ENCODE assay signal across 10 mouse cellular contexts in the genomic region with DNA sequence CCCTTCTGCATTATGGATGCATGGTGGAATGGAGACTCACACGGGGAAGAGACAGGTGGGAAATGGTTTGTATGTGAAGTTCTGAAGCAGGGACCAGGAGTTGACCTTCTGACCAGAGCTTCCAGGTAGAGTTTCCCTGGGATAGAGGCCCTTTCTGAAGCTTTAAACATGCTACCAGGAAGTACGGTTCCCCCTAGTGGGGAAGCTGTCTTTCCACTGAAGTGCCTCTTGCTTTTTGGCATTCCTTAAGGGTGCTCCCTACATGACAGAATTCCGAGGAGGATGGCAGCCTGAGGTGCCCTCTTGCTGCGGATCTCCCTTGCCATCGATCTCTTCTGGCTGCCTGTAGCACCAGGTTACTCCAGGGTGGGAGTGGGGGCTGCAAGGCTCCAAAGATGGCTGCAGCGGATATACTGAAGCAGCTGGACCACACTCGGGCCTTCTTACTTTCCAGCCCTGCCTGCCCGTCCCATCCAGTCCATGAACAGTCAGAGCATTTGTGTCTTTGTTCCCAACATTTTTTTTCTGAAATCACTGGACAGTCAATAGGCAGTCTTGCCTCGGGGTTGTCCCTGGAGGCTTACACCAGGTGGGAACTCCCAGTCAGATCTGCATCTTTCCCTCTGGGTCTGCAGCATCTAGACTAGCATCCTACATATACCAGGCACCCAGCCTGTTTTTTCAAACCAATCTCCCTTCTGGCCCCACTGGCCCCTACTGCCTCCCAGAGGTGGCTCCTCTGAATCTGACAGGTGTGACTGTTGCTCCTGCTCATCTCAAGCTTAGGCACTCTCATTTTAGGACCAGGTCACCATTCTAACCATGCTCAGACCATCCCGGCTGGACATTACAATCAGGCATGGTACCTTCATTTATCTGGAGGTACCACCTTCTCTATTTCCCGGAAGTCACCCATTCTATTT. TPM values are rescaled to one million over a fixed set of nuclear protein-coding genes. Genes with fewer than 3 reads are reported as not detected.
DNase-seq lines count a peak whose midpoint lies in the region; ATAC-seq and TF ChIP-seq lines count a peak whose summit lies in the region.
"Had no signal": no experiment of that assay in that cellular context is flagged by ENCODE, and none has a peak within 500 bp of the region (broad histone marks: within the 10 kb centered on the region; RNA-seq: fewer than 3 reads in every experiment).

No protein-coding gene starts in this region.

- H3K36me3 ChIP-seq in kidney, embryonic 15.5 days: no peaks in the 10 kb centered on the region
- H3K36me3 ChIP-seq: liver, embryonic 13.5 days had no signal

- H3K9ac ChIP-seq in kidney, embryonic 15.5 days: no peak overlapping the region
- H3K9ac ChIP-seq: liver, embryonic 13.5 days had no signal

- no peaks in the 10 kb centered on the region for H3K9me3 ChIP-seq in kidney, embryonic 15.5 days (replicated peaks)
- H3K9me3 ChIP-seq: liver, embryonic 13.5 days had no signal

- WGBS in cerebellum, adult 2 months: 68% methylated on average over 11 of the region's 11 CpGs
- 60% methylated on average over 11 of the region's 11 CpGs for WGBS in kidney, embryonic 15.5 days

- no peak overlapping the region for H3K4me3 ChIP-seq in cerebellum, adult 2 months (replicated peaks; ENCODE audit: insufficient read depth, low read depth, low read length)
- no peak overlapping the region for H3K4me3 ChIP-seq in kidney, embryonic 15.5 days (replicated peaks)
- H3K4me3 ChIP-seq: liver, embryonic 13.5 days had no signal

- TF ChIP-seq CTCF in cerebellum, adult 2 months (IDR thresholded peaks at IDR 0.05; ENCODE audit: borderline replicate concordance, insufficient read depth, low read depth, low read length): peak; percentile 30; the same call in 1 of the 2 replicates

- no peak for TF ChIP-seq POLR2A in cerebellum, adult 2 months (IDR thresholded peaks at IDR 0.05; ENCODE audit: borderline replicate concordance, insufficient read depth, low read length)

- H3K27me3 ChIP-seq in cerebellum, adult 2 months (ENCODE audit: control insufficient read depth, insufficient read depth, low read length): no peaks in the 10 kb centered on the region; the same call in 1 of the 2 replicates
- H3K27me3 ChIP-seq in kidney, embryonic 15.5 days: peaks cover 56% of the 10 kb centered on the region

- no peak overlapping the region for H3K4me2 ChIP-seq in kidney, embryonic 15.5 days
- H3K4me2 ChIP-seq: liver, embryonic 13.5 days had no signal

- no peak overlapping the region for H3K27ac ChIP-seq in cerebellum, adult 2 months (ENCODE audit: insufficient read depth, low read length)
- H3K27ac ChIP-seq in kidney, embryonic 15.5 days: no peak overlapping the region
- H3K27ac ChIP-seq: liver, embryonic 13.5 days had no signal

- ATAC-seq in kidney, embryonic 15.5 days (replicated peaks; ENCODE audit: low FRiP score): no peak
- no peak for ATAC-seq in monocyte, adult 5-6 weeks (replicated peaks; ENCODE audit: insufficient number of reproducible peaks, low FRiP score, low TSS enrichment, poor library complexity, severe bottlenecking)

- H3K4me1 ChIP-seq in cerebellum, adult 2 months (ENCODE audit: control insufficient read depth, insufficient read depth, low read length): peaks cover 12% of the 10 kb centered on the region
- H3K4me1 ChIP-seq in kidney, embryonic 15.5 days: peaks cover 18% of the 10 kb centered on the region

- DNase-seq in cerebellum, adult 2 months: peak in 1 of 2 experiments; percentile 8
- DNase-seq in cerebellum, adult 9-10 months: no peak
- peak; percentile 24 for DNase-seq in kidney, postnatal 14 days
- DNase-seq in 3134 (ENCODE audit: extremely low read depth, insufficient read length, low spot score): peak; percentile 13
- DNase-seq in fibroblast of lung, adult 2 months (ENCODE audit: low read depth): peak; percentile 6
- no peak for DNase-seq in testis, postnatal 14 days (ENCODE audit: low spot score)
- DNase-seq: liver, embryonic 13.5 days; thymus, postnatal 4 days had no signal

RNA-seq across cellular contexts. Expression of gene Tll2, which starts 2.2 kb away (rescaled TPM):
- 0.90 and 1.0 TPM in 2 replicates for polyA plus RNA-seq in cerebellum, adult 2 months (2012; rRNA removed)
- 0.03 and 0.10 TPM in 2 replicates for polyA plus RNA-seq in kidney, embryonic 15.5 days (2015; fragmentation: Nextera tagmentation; extraction: Ambion mirVana)
- not detected in 3 replicates for total RNA-seq in monocyte, adult 5-6 weeks (2017)
- polyA plus RNA-seq: liver, embryonic 13.5 days had no signal

RNA-seq across cellular contexts. Expression of gene Tm9sf3, which starts 59.4 kb away (rescaled TPM):
- polyA plus RNA-seq in cerebellum, adult 2 months (2012; rRNA removed): 87.4 and 92.8 TPM in 2 replicates
- 137 and 149 TPM in 2 replicates for polyA plus RNA-seq in kidney, embryonic 15.5 days (2015; fragmentation: Nextera tagmentation; extraction: Ambion mirVana)
- 280 to 327 TPM (median 321 TPM) in 3 replicates for total RNA-seq in monocyte, adult 5-6 weeks (2017)

Comparison
In these comparisons a context has a peak if more than half of its experiments do, and no peak if none do; other contexts are left out.
1. DNase-seq: peak in kidney, postnatal 14 days (single experiment), 3134 (single experiment) and fibroblast of lung, adult 2 months (single experiment); none in cerebellum, adult 9-10 months (single experiment) and testis, postnatal 14 days (single experiment).